Mouse (Mus musculus): ENCODE results near the gene Bcl9l.

The Bcl9l gene

DNA sequence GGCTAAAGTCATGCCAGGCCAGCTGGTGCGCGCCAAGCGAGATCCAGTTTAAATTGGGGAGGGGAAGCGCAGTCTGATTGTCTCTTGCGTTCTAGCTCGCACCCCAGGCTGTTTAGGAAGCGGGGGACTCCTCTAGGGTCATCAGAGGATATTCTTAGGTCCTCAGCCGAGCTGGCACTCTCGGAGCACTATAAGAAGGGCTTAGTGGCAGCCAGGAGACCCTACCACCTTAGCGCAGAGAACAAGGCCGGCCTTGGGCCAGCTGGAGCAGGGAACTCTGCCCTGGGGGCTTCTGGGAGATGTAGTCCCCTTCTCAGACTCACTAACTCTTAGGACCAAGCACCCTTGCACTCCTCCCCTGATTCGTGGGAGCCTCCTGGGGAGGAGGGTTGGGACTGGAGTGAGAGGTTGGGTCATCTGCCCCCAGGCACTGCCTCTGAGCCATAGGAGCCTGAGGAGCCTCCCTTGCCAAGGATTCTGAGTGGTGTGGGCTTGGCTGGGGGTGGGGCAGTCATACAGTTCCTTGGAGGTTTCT, 952 bp downstream of the Bcl9l start:
- DNase-seq (ENCODE audit: low spot score): no peak

- no peak for DNase-seq (ENCODE audit: low spot score)
Observed at GRCm38 (mm10) chr9:44484311-44485104, 1.9 kb downstream of the Bcl9l start.

GRCm38 (mm10) chr9:44485105-44485515, 2.5 kb downstream of the Bcl9l start:
- no peak for DNase-seq (ENCODE audit: low spot score)

DNA sequence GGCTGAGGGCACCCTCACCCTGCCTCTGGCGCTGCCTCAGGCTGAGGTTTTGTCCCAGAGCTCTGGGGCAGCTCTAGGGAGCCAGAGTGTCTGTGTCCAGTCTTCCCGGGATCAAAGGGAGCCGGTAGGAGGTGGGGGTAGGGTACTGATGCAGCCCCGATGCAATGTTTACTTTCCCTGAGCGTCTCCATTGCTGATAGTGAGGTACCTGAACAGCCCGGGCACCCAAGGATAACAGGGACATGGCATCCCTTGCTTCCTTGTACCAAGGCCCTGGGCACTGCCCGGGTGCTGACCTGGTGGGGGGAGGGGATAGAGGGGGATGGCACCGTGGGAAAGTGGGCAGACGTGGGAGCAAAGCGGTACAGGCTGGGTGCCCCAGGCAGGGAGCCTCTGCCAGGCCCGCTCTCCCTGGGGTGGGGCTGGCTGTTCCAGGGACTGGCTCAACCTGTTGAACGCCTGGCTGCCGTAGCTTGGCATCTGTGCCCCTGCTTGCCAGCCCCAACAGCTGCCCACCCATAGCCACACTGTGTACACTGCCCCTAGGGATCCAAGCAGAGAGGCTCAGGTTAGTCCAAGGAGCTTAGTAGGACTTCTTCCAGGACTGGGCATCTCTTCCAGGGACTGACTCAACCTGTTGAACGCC, 3.0 kb downstream of the Bcl9l start:
- DNase-seq (ENCODE audit: low spot score): no peak

DNA sequence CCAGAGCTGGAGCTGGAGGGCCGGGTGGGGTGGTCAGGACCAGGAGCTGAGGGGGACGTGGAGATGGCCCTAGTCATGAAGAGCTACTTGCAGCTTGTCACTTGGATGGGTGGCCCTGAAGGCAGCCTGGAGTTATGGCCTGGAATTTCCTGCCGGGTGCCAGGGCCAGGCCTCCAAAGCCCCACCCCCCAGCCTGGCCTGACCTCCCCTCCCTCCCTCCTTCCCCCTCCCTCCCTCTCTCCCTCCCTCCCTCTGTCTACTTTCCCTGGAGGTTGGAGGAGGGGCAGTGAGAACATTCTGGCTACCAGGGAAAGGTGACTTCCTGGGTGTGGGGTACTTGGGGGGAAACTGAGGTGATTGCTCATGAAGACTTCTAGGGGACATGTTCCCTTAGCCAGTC, 3.7 kb downstream of the Bcl9l start:
- no peak for DNase-seq (ENCODE audit: low spot score)

DNA sequence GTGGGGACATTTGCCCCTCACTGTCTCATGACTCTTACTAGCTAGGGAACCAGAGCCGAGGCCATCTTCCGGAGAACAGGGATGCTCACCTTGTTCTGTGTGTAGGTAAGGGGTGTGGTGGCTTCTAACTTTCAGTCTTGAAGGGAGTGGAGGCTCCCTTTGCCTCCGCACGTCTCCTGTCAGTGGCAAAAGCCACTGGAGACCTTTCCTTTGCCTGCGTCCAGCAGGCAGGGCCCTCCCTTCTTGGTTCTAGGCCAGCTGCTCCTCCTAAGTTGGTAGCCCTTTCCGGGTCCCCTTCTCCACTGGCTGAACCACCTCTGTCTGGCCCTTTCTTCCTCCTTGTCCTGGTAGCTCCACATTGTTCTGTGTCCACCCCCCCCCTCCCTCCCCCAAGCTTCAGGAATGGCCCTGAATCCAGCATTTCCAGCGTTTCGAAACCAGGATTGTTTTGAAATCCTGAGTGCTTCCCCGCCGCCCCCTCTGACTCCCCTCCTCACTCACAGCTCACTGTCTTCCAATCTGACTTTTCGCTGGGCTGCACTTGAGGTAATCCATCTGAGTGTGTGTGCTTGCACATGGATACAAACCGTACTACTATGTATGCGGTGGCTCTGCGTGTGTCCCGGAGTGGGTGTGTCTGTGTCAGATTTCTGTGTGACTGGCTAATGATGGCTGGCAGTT, 4.3 kb downstream of the Bcl9l start:
- no peak for DNase-seq (ENCODE audit: low spot score)

- DNase-seq (ENCODE audit: low spot score): no peak
Observed at GRCm38 (mm10) chr9:44487441-44487840, 4.8 kb downstream of the Bcl9l start.

DNA sequence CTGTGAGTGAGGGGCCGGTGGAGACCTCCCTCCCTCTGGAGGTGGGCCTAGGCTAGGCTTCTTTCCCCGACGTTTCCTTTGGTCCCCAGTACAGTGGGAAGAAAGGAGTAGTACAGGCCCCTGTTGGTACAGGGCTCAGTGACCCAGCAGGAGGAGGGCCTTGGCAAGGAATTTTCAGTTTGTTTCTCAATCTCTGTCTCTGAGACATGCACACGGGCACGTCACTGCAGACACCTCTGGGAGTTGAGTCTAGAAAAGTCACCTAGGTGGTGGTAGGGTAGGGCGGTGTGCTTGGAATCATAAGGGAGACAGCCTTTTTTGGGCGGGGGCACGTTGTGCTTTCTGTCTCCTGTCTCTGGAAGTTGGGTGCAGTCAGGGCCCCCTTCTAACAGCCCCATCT, 5.8 kb downstream of the Bcl9l start:
- no peak for DNase-seq (ENCODE audit: low spot score)

- no peak for DNase-seq (ENCODE audit: low spot score)
Observed at GRCm38 (mm10) chr9:44488855-44489381, 6.3 kb downstream of the Bcl9l start.

DNA sequence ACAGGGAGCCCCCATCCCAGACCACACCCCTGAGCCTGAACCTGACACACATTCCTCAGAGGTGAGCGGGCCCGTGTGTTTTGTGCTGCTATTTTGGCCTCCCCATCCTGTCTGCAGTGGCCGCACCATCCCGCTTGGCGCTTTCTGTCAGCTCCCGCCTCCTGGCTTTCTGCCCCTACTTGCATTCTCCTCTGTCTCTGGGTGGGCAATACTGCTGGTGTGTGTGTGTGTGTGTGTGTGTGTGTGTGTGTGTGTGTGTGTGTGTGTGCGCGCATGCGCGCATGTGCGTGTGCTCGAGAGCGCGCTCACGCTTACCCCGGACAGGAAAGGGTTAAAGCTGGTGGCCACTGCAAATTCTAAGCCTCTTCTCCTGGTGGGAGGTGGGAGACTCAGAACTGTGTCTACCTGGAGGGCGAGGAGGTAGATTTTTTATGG, 7.0 kb downstream of the Bcl9l start:
- DNase-seq (ENCODE audit: low spot score): no peak

DNA sequence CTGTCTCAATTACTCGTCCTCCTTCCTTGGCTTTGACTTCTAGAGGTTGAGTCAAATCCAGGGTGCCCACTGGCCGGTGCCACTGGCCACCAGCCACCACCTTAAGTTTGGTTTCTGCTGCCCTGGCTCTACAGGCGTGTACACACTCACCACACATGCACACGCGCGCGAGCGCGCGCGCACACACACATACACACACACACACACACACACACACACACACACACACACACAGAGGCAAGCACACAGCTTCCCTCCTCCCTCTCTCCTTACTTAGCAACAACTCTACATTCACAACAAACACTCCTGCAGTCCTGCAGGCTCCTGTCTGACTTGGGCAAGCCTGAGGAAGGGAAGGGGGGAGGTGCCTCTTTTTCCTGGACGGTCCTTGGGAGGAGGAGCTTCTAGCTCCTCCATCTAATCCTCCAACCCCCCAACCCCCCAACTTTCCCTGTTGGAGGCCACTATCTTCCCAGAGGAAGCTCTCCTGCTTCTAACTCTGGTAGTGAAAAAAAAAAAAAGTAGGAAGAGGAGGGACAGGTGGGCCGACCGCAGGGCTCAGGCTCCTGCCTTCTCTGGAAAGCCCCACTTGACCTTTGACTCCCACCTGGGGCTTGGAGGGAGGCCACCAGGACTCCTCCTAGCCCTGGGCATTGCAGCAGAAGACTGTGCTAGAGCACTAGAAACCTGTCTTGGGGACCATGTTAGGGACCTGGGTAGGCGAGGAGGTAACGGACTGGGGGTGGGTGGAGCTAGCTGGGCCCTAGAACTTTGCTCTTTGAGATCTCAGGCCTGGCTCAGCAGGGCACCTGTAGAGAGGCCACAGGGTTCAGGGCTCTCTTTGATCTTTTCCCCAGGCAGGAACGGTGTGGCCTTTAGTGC, 7.7 kb downstream of the Bcl9l start:
- no peak for DNase-seq (ENCODE audit: low spot score)

- no peak for DNase-seq (ENCODE audit: low spot score)
Observed at GRCm38 (mm10) chr9:44491351-44491750, 8.7 kb downstream of the Bcl9l start.

- DNase-seq (ENCODE audit: low spot score): no peak
Observed at GRCm38 (mm10) chr9:44492631-44493461, 10.2 kb downstream of the Bcl9l start.

DNA sequence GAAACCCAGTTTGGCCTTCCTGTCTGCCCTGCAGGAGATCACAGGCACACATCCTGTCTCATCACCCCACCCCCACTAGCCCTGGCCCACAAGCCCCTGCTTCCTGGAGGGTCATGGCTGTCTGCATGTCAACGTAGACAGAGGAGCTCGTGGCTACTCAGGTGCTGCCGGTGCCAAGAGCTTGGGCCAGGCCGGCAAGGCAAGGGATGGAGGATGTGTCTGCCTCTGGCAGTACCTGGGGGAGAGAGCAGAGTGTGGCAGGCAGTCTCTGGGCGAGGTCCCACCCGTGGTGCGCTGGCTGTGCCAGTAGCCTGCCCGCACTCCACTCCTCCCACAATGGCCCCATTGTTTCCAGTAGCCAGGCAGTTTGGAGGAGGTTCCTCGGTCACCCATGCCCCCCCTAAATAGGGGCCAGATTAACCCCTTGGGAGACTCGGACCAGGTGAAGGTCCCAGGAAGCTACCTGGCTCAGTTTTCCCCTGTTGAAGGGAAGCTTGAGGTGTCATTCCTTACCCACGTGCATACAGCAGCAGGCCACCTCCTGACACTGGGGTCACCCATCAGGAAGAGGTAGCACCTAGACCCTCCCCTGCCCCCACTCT, 11.7 kb downstream of the Bcl9l start:
- DNase-seq (ENCODE audit: low spot score): no peak

GRCm38 (mm10) chr9:44494863-44495809, 12.5 kb downstream of the Bcl9l start:
- no peak for DNase-seq (ENCODE audit: low spot score)

DNA sequence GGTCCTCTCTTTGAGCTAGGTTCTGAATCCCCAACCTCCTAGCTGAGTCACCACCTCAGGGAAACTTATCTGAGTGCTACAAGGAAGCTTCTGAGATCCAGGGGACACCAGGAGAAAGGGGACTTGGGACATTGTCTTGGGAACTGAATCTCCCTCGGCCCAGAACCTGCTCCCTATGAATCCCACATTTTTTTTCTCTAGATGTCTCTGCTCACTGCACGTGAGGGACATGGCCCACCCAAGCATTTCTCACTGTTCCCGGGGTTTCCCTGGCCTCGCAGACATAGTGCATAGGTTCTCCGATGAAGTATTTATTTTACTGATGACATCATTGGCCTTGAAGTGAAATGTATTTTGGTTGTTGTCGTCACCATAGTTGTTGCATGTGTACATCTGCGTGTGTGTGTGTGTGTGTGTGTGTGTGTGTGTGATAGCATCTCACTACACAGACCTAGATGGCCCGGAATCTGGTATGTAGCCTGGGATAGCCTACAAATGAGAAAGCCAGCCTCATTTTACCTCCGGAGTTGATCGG, 13.3 kb downstream of the Bcl9l start:
- DNase-seq (ENCODE audit: low spot score): no peak

DNA sequence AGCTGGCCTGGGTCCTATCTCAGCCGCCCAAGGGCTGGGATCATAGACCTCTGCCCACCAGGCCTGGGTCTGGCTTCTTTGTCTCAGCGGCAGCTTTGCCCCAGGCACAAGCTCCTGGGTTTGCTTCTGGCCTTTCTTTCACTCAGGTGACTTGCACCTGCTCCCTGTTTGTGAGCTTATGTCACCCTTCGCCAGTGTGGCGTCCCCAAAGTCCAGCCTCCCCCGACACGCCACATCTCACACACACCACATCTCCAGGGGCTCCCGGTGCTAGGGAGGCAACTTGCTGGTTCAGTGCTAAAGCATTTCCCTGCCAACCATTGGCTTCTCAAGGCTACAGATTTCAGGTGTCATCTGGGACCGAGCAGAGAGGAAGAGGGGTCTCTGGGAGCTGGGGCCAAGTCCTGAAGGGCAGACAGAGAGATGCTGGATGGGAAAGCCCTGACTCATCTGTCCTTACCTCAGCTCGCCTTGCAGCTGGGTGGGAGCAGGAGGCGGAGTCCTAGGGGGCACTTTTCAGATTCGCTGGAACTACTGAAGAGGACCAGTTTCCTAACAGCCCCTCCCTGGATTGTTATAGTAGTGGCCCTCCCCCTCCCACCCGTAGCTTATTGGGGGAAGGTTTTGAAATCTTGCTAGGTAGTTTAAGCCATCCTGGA, 14.3 kb downstream of the Bcl9l start:
- DNase-seq (ENCODE audit: low spot score): no peak

Measured in c-Kit-positive CD71-positive TER-119-positive erythroid progenitor cells, embryonic 14.5 days (primary cell).